Mouse (Mus musculus): ENCODE data around the gene Tango2.

DNA sequence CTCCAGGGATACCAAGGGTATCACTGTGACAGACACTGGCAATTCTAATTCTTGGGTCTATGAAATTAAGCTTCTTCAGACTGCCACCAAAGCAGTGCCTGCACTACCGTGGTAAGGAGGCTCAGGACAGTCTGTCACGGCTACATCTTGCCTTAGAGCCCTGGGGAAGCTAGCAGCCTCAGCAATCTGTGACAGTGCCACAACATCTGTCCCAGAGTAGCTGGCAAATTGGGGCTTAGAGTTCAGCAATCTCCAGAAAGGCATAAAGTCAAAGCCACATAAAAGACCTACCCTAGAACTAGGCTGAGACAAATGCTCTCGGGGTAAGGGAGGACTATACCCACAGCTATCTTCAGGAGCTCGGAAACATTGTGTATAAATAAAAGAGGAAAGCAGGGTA is 22.2 kb downstream of the Tango2 start:
- TF ChIP-seq POLR2A (IDR thresholded peaks at IDR 0.05; ENCODE audit: insufficient read length, low read depth) (no peak), E2F4 (IDR thresholded peaks at IDR 0.05; ENCODE audit: insufficient read depth) (no peak), USF1 (IDR thresholded peaks at IDR 0.05; ENCODE audit: low read depth) (no peak), MYOD1 (IDR thresholded peaks at IDR 0.05; ENCODE audit: control insufficient read depth in 1 of 3, insufficient read length in 2 of 3, low read depth in 2 of 3) (no peak), POLR2AphosphoS2 (IDR thresholded peaks at IDR 0.05; ENCODE audit: insufficient read length, low read depth) (no peak), MYOG (IDR thresholded peaks at IDR 0.05; ENCODE audit: control insufficient read depth in 1 of 3, insufficient read depth in 1 of 3, insufficient read length in 2 of 3, low read depth in 2 of 3) (no peak), TCF12 (IDR thresholded peaks at IDR 0.05; ENCODE audit: insufficient read depth, poor library complexity, severe bottlenecking) (no peak), CEBPB (IDR thresholded peaks at IDR 0.05; ENCODE audit: insufficient read depth, poor library complexity, severe bottlenecking) (no peak), MAX (IDR thresholded peaks at IDR 0.05; ENCODE audit: low read depth) (no peak), TCF3 (IDR thresholded peaks at IDR 0.05; ENCODE audit: insufficient read length, low read depth) (no peak), REST (IDR thresholded peaks at IDR 0.05; ENCODE audit: insufficient read depth, insufficient read length) (no peak), SRF (IDR thresholded peaks at IDR 0.05; ENCODE audit: control insufficient read depth, insufficient read length, low read depth) (no peak)
